Mouse (Mus musculus) ES-Bruce4 (cell line): ENCODE measurements at regions not wholly inside any gene's neighbourhood (a gene's known extent, or its start where the extent isn't known, plus 50 kb on each side); places are given as distances from the start of the nearest gene placed in this dataset.

Experiments
- H3K27ac ChIP-seq: 2 replicates; pipeline ENCODE4 v1.5.1; 2012; ENCODE audit warnings: low read length, inconsistent platforms; ENCODE audit not compliant: insufficient read depth
- H3K27me3 ChIP-seq: 2 replicates; pipeline ENCODE4 v1.6.1; 2012; ENCODE audit warnings: mild to moderate bottlenecking, low read length, inconsistent platforms; ENCODE audit not compliant: control insufficient read depth, poor library complexity, insufficient read depth, severe bottlenecking
- H3K36me3 ChIP-seq: 2 replicates; pipeline ENCODE4 v1.6.1; 2012; ENCODE audit warnings: inconsistent platforms, mild to moderate bottlenecking, low read length, moderate library complexity; ENCODE audit not compliant: control insufficient read depth, poor library complexity, insufficient read depth, severe bottlenecking
- H3K4me1 ChIP-seq: one replicate; pipeline ENCODE4 v1.8.1; 2011; ENCODE audit warnings: low read length; ENCODE audit not compliant: control insufficient read depth, insufficient read depth
- H3K4me3 ChIP-seq: 2 replicates; pipeline ENCODE4 v1.5.1; 2011; ENCODE audit warnings: low read depth, mild to moderate bottlenecking, low read length
- H3K9ac ChIP-seq: 2 replicates; pipeline ENCODE4 v1.6.1; 2012; ENCODE audit warnings: low read depth, mild to moderate bottlenecking, inconsistent platforms; ENCODE audit not compliant: poor library complexity, severe bottlenecking
- H3K9me3 ChIP-seq: replicated peaks from 2 replicates; pipeline ENCODE4 v1.6.1; 2012; ENCODE audit warnings: mild to moderate bottlenecking, low read length, inconsistent platforms; ENCODE audit not compliant: control insufficient read depth, poor library complexity, insufficient read depth, severe bottlenecking
- CTCF ChIP-seq: IDR thresholded peaks from one replicate; pipeline ENCODE4 v1.8.1; 2011; ENCODE audit warnings: low read depth, low read length
- EP300 ChIP-seq: IDR thresholded peaks from 2 replicates; pipeline ENCODE4 v1.6.1; 2011; ENCODE audit warnings: low read depth, low read length; ENCODE audit not compliant: insufficient read depth
- POLR2A ChIP-seq: IDR thresholded peaks from one replicate; pipeline ENCODE4 v1.8.1; 2011; ENCODE audit warnings: low read length; ENCODE audit not compliant: insufficient read depth

GRCm38 (mm10) chr1:194318351-194318750, 299.7 kb upstream of the Plxna2 start:
- Histone ChIP-seq H3K4me1 (no peaks in the 10 kb centered on the region), H3K27ac (no peak overlapping the region), H3K9ac (no peak overlapping the region), H3K36me3 (no peaks in the 10 kb centered on the region), H3K9me3 (no peaks in the 10 kb centered on the region), H3K27me3 (no peaks in the 10 kb centered on the region; the same call in 1 of the 2 replicates), H3K4me3 (no peak overlapping the region)
- no peak for TF ChIP-seq EP300

GRCm38 (mm10) chr1:194315593-194315992, 302.4 kb upstream of the Plxna2 start:
- H3K27me3 ChIP-seq, result no peaks in the 10 kb centered on the region
- no peaks in the 10 kb centered on the region for H3K9me3 ChIP-seq
- TF ChIP-seq CTCF (no peak), EP300 (no peak), POLR2A (no peak)
- H3K4me3 ChIP-seq, result no peak overlapping the region
- no peak overlapping the region for H3K27ac ChIP-seq
- no peak overlapping the region for H3K9ac ChIP-seq
- no peaks in the 10 kb centered on the region for H3K4me1 ChIP-seq
- no peaks in the 10 kb centered on the region for H3K36me3 ChIP-seq

GRCm38 (mm10) chr1:194310373-194310772, 307.6 kb upstream of the Plxna2 start:
- H3K27ac ChIP-seq, result no peak overlapping the region
- H3K27me3 ChIP-seq, result no peaks in the 10 kb centered on the region
- no peaks in the 10 kb centered on the region for H3K36me3 ChIP-seq
- H3K9me3 ChIP-seq, result no peaks in the 10 kb centered on the region
- no peak overlapping the region for H3K9ac ChIP-seq
- TF ChIP-seq EP300 (no peak), CTCF (no peak), POLR2A (no peak)
- H3K4me1 ChIP-seq, result no peaks in the 10 kb centered on the region
- H3K4me3 ChIP-seq, result no peak overlapping the region

- H3K36me3 ChIP-seq, result no peaks in the 10 kb centered on the region
- H3K4me3 ChIP-seq, result no peak overlapping the region
- H3K4me1 ChIP-seq, result no peaks in the 10 kb centered on the region
- no peak overlapping the region for H3K27ac ChIP-seq
- no peak for TF ChIP-seq POLR2A
- TF ChIP-seq CTCF, result no peak
- TF ChIP-seq EP300, result no peak
- no peaks in the 10 kb centered on the region for H3K9me3 ChIP-seq
- no peak overlapping the region for H3K9ac ChIP-seq
- no peaks in the 10 kb centered on the region for H3K27me3 ChIP-seq
Observed at GRCm38 (mm10) chr1:194308648-194309047, 309.4 kb upstream of the Plxna2 start.

- Histone ChIP-seq H3K4me3 (no peak overlapping the region), H3K9me3 (no peaks in the 10 kb centered on the region), H3K4me1 (no peaks in the 10 kb centered on the region), H3K9ac (no peak overlapping the region), H3K27ac (no peak overlapping the region), H3K36me3 (no peaks in the 10 kb centered on the region), H3K27me3 (no peaks in the 10 kb centered on the region)
- TF ChIP-seq EP300 (no peak), CTCF (no peak), POLR2A (no peak)
Observed at GRCm38 (mm10) chr1:194303951-194304350, 314.1 kb upstream of the Plxna2 start.

GRCm38 (mm10) chr1:194302775-194303174, 315.2 kb upstream of the Plxna2 start:
- Histone ChIP-seq H3K4me3 (no peak overlapping the region), H3K9ac (no peak overlapping the region), H3K27ac (no peak overlapping the region), H3K4me1 (no peaks in the 10 kb centered on the region), H3K36me3 (no peaks in the 10 kb centered on the region), H3K9me3 (no peaks in the 10 kb centered on the region), H3K27me3 (no peaks in the 10 kb centered on the region)
- TF ChIP-seq POLR2A (no peak), CTCF (no peak), EP300 (no peak)
